Mouse (Mus musculus): ENCODE results near the gene Vwf. TPM values are rescaled to one million over a fixed set of nuclear protein-coding genes. Genes with fewer than 3 reads are reported as not detected.

Gene Vwf
- polyA plus RNA-seq, 1 experiment from 2014 or later, result 42.4 TPM

GRCm38 (mm10) chr6:125641146-125641545 is 94.6 kb downstream of the Vwf start:
- Histone ChIP-seq H3K4me2 (replicated peaks; ENCODE audit: low read depth, low read length) (no peak overlapping the region), H3K4me1 (ENCODE audit: insufficient read depth, low read depth, low read length) (no peaks in the 10 kb centered on the region), H3K36me3 (ENCODE audit: insufficient read depth, low read length) (no peaks in the 10 kb centered on the region), H3K9ac (replicated peaks; ENCODE audit: low read depth) (no peak overlapping the region), H3K4me3 (ENCODE audit: low read depth, low read length) (no peak overlapping the region), H3K27me3 (replicated peaks; ENCODE audit: insufficient read depth, low read length) (no peaks in the 10 kb centered on the region), H3K9me3 (ENCODE audit: low read length) (no peaks in the 10 kb centered on the region), H3K27ac (ENCODE audit: low read length) (no peak overlapping the region)
- no peak for DNase-seq (ENCODE audit: low spot score)
- no peak for ATAC-seq
- no peak for TF ChIP-seq CTCF (IDR thresholded peaks at IDR 0.05)
- no peak for TF ChIP-seq EP300 (IDR thresholded peaks at IDR 0.05)
- 78% methylated on average over 8 of the region's 8 CpGs for WGBS

- DNase-seq (ENCODE audit: low spot score) (no peak), ATAC-seq (no peak)
- H3K4me2 ChIP-seq (replicated peaks; ENCODE audit: low read depth, low read length), result no peak overlapping the region
- TF ChIP-seq CTCF (IDR thresholded peaks at IDR 0.05), result no peak
- TF ChIP-seq EP300 (IDR thresholded peaks at IDR 0.05), result no peak
- H3K36me3 ChIP-seq (ENCODE audit: insufficient read depth, low read length), result no peaks in the 10 kb centered on the region
- no peaks in the 10 kb centered on the region for H3K27me3 ChIP-seq (replicated peaks; ENCODE audit: insufficient read depth, low read length)
- H3K4me1 ChIP-seq (ENCODE audit: insufficient read depth, low read depth, low read length), result no peaks in the 10 kb centered on the region
- 72% methylated on average over 12 of the region's 12 CpGs for WGBS
- no peaks in the 10 kb centered on the region for H3K9me3 ChIP-seq (ENCODE audit: low read length)
- H3K4me3 ChIP-seq (ENCODE audit: low read depth, low read length), result no peak overlapping the region
- no peak overlapping the region for H3K27ac ChIP-seq (ENCODE audit: low read length)
- H3K9ac ChIP-seq (replicated peaks; ENCODE audit: low read depth), result no peak overlapping the region
Measured at GRCm38 (mm10) chr6:125648964-125649363, 102.4 kb downstream of the Vwf start.

GRCm38 (mm10) chr6:125651335-125651734 is 104.8 kb downstream of the Vwf start:
- Histone ChIP-seq H3K9me3 (ENCODE audit: low read length) (no peaks in the 10 kb centered on the region), H3K36me3 (ENCODE audit: insufficient read depth, low read length) (no peaks in the 10 kb centered on the region), H3K4me1 (ENCODE audit: insufficient read depth, low read depth, low read length) (no peaks in the 10 kb centered on the region), H3K27ac (ENCODE audit: low read length) (no peak overlapping the region), H3K4me3 (ENCODE audit: low read depth, low read length) (no peak overlapping the region), H3K4me2 (replicated peaks; ENCODE audit: low read depth, low read length) (no peak overlapping the region), H3K9ac (replicated peaks; ENCODE audit: low read depth) (no peak overlapping the region), H3K27me3 (replicated peaks; ENCODE audit: insufficient read depth, low read length) (no peaks in the 10 kb centered on the region)
- DNase-seq (ENCODE audit: low spot score) (no peak), ATAC-seq (no peak)
- WGBS, result 66% methylated on average over 3 of the region's 3 CpGs
- TF ChIP-seq CTCF (IDR thresholded peaks at IDR 0.05) (no peak), EP300 (IDR thresholded peaks at IDR 0.05) (no peak)

GRCm38 (mm10) chr6:125653416-125653815 is 106.8 kb downstream of the Vwf start:
- TF ChIP-seq EP300 (IDR thresholded peaks at IDR 0.05) (no peak), CTCF (IDR thresholded peaks at IDR 0.05) (no peak)
- H3K9ac ChIP-seq (replicated peaks; ENCODE audit: low read depth), result no peak overlapping the region
- DNase-seq (ENCODE audit: low spot score) (no peak), ATAC-seq (no peak)
- no peaks in the 10 kb centered on the region for H3K4me1 ChIP-seq (ENCODE audit: insufficient read depth, low read depth, low read length)
- H3K4me3 ChIP-seq (ENCODE audit: low read depth, low read length), result no peak overlapping the region
- no peak overlapping the region for H3K27ac ChIP-seq (ENCODE audit: low read length)
- no peak overlapping the region for H3K4me2 ChIP-seq (replicated peaks; ENCODE audit: low read depth, low read length)
- WGBS, result 44% methylated on average over 1 of the region's 1 CpGs
- H3K36me3 ChIP-seq (ENCODE audit: insufficient read depth, low read length), result no peaks in the 10 kb centered on the region
- H3K9me3 ChIP-seq (ENCODE audit: low read length), result no peaks in the 10 kb centered on the region
- no peaks in the 10 kb centered on the region for H3K27me3 ChIP-seq (replicated peaks; ENCODE audit: insufficient read depth, low read length)

- TF ChIP-seq CTCF (IDR thresholded peaks at IDR 0.05) (no peak), EP300 (IDR thresholded peaks at IDR 0.05) (no peak)
- no peak for DNase-seq (ENCODE audit: low spot score)
- no peaks in the 10 kb centered on the region for H3K27me3 ChIP-seq (replicated peaks; ENCODE audit: insufficient read depth, low read length)
- H3K27ac ChIP-seq (ENCODE audit: low read length), result no peak overlapping the region
- no peak overlapping the region for H3K4me2 ChIP-seq (replicated peaks; ENCODE audit: low read depth, low read length)
- H3K9me3 ChIP-seq (ENCODE audit: low read length), result no peaks in the 10 kb centered on the region
- no peak for ATAC-seq
- 74% methylated on average over 13 of the region's 13 CpGs for WGBS
- H3K9ac ChIP-seq (replicated peaks; ENCODE audit: low read depth), result no peak overlapping the region
- H3K4me1 ChIP-seq (ENCODE audit: insufficient read depth, low read depth, low read length), result no peaks in the 10 kb centered on the region
- no peaks in the 10 kb centered on the region for H3K36me3 ChIP-seq (ENCODE audit: insufficient read depth, low read length)
- no peak overlapping the region for H3K4me3 ChIP-seq (ENCODE audit: low read depth, low read length)
Measured at GRCm38 (mm10) chr6:125656921-125657320, 110.3 kb downstream of the Vwf start.

- TF ChIP-seq CTCF (IDR thresholded peaks at IDR 0.05) (no peak), EP300 (IDR thresholded peaks at IDR 0.05) (no peak)
- no peaks in the 10 kb centered on the region for H3K36me3 ChIP-seq (ENCODE audit: insufficient read depth, low read length)
- H3K4me1 ChIP-seq (ENCODE audit: insufficient read depth, low read depth, low read length), result no peaks in the 10 kb centered on the region
- H3K9me3 ChIP-seq (ENCODE audit: low read length), result no peaks in the 10 kb centered on the region
- H3K27ac ChIP-seq (ENCODE audit: low read length), result no peak overlapping the region
- H3K27me3 ChIP-seq (replicated peaks; ENCODE audit: insufficient read depth, low read length), result no peaks in the 10 kb centered on the region
- 68% methylated on average over 5 of the region's 5 CpGs for WGBS
- DNase-seq (ENCODE audit: low spot score), result no peak
- no peak overlapping the region for H3K4me2 ChIP-seq (replicated peaks; ENCODE audit: low read depth, low read length)
- H3K9ac ChIP-seq (replicated peaks; ENCODE audit: low read depth), result no peak overlapping the region
- no peak overlapping the region for H3K4me3 ChIP-seq (ENCODE audit: low read depth, low read length)
- ATAC-seq, result no peak
Measured at GRCm38 (mm10) chr6:125657966-125658365, 111.4 kb downstream of the Vwf start.

Data from lung, postnatal 0 days (tissue).